Mouse (Mus musculus) intestine, embryonic 15.5 days (tissue): ENCODE measurements around the gene Myh10. TPM values are rescaled to one million over a fixed set of nuclear protein-coding genes. Genes with fewer than 3 reads are reported as not detected.
"Not testable (repeated sequence)": the region's sequence is repeated elsewhere in the genome, so short reads cannot be mapped to it uniquely, and the experiment has no call there.

Experiments used
- ATAC-seq: fragments of 200-750 bp; cut with Nextera tagmentation; 2 replicates; pipeline ENCODE4 v1.8.0; 2017; ENCODE audit warnings: moderate TSS enrichment, moderate library complexity
- H3K27ac ChIP-seq: fragments of 300-500 bp; sonication (generic); 2 replicates; pipeline ENCODE4 v1.5.1; 2015; ENCODE audit warnings: mild to moderate bottlenecking, inconsistent platforms
- H3K27me3 ChIP-seq: fragments of 300-500 bp; sonication (generic); replicated peaks from 2 replicates; pipeline ENCODE4 v1.6.1; 2015; ENCODE audit warnings: inconsistent platforms
- H3K36me3 ChIP-seq: fragments of 300-500 bp; sonication (generic); 2 replicates; pipeline ENCODE4 v1.6.1; 2015; ENCODE audit warnings: inconsistent platforms
- H3K4me1 ChIP-seq: fragments of 300-500 bp; sonication (generic); replicated peaks from 2 replicates; pipeline ENCODE4 v1.6.1; 2015; ENCODE audit warnings: inconsistent platforms
- H3K4me2 ChIP-seq: fragments of 300-500 bp; sonication (generic); replicated peaks from 2 replicates; pipeline ENCODE4 v1.6.1; 2015; ENCODE audit warnings: mild to moderate bottlenecking, inconsistent platforms
- H3K4me3 ChIP-seq: fragments of 300-500 bp; sonication (generic); replicated peaks from 2 replicates; pipeline ENCODE4 v1.5.1; 2015; ENCODE audit warnings: inconsistent platforms
- H3K9ac ChIP-seq: fragments of 300-500 bp; sonication (generic); 2 replicates; pipeline ENCODE4 v1.6.1; 2015; ENCODE audit warnings: inconsistent platforms
- H3K9me3 ChIP-seq: fragments of 300-500 bp; sonication (generic); 2 replicates; pipeline ENCODE4 v1.6.1; 2016; ENCODE audit warnings: inconsistent platforms
- WGBS: fragments of 180-500 bp; shearing (Covaris S2); methylation state at CpG from one replicate; pipeline ENCODE4 v1.1.7; 2015; 5-methylcytosine and 5-hydroxymethylcytosine counted together
- polyA plus RNA-seq: library from polyadenylated mRNA; unstranded; fragments of >200 nt; fragmentation: Nextera tagmentation; extraction: Ambion mirVana; gene quantifications from 2 replicates; pipeline ENCODE4 v1.2.1, GENCODE M21; 2015

The Myh10 gene
- polyA plus RNA-seq, 1 experiment from 2014 or later: 70.4 TPM

- WGBS: 65% methylated on average over 5 of the region's 5 CpGs
- H3K9ac ChIP-seq: no peak overlapping the region
- no peak overlapping the region for H3K4me3 ChIP-seq
- 0 out of 2 replicates have a peak, but pooled peaks cover 6% of the 10 kb centered on the region for H3K36me3 ChIP-seq
- H3K27me3 ChIP-seq: no peaks in the 10 kb centered on the region
- no peaks in the 10 kb centered on the region for H3K4me1 ChIP-seq
- no peak overlapping the region for H3K27ac ChIP-seq
- H3K9me3 ChIP-seq: no peaks in the 10 kb centered on the region
- H3K4me2 ChIP-seq: no peak overlapping the region
- ATAC-seq: no peak
Measured at GRCm38 (mm10) chr11:68730792-68731191, 39.4 kb downstream of the Myh10 start.

DNA sequence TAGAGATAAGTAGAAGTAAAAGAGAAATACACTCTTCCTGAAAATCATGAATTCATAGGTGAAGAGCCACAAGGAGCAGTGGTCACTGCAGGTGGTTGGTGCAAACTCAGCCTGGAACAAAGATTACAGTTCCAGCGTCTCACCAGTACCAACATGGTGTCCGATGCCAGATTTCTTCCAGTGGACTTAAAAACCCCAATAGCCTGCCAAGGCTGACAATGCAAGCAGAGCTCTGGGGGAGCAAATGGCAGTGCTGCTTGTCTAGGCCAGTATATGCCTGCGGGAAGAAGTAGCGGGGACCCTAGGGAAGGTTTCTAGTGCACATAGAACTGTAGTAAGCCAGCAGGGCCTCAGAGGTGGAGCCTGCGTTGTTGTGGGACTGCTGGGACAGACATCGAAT is 40.7 kb downstream of the Myh10 start:
- Histone ChIP-seq H3K36me3 (0 out of 2 replicates have a peak, but pooled peaks cover 6% of the 10 kb centered on the region), H3K4me3 (no peak overlapping the region)
- 92% methylated on average over 6 of the region's 6 CpGs for WGBS

GRCm38 (mm10) chr11:68733401-68733800 is 42.0 kb downstream of the Myh10 start:
- not testable (repeated sequence) for H3K9me3 ChIP-seq, H3K27ac ChIP-seq, H3K9ac ChIP-seq, H3K4me3 ChIP-seq, H3K4me1 ChIP-seq, H3K27me3 ChIP-seq, ATAC-seq, H3K4me2 ChIP-seq, H3K36me3 ChIP-seq
- WGBS: 92% methylated on average over 3 of the region's 3 CpGs

More for the DNA sequence above, 40.7 kb downstream of the Myh10 start:
- H3K4me2 ChIP-seq: no peak overlapping the region
- no peaks in the 10 kb centered on the region for H3K4me1 ChIP-seq
- H3K9ac ChIP-seq: no peak overlapping the region
- H3K9me3 ChIP-seq: no peaks in the 10 kb centered on the region
- ATAC-seq: no peak
- H3K27me3 ChIP-seq: no peaks in the 10 kb centered on the region
- no peak overlapping the region for H3K27ac ChIP-seq

DNA sequence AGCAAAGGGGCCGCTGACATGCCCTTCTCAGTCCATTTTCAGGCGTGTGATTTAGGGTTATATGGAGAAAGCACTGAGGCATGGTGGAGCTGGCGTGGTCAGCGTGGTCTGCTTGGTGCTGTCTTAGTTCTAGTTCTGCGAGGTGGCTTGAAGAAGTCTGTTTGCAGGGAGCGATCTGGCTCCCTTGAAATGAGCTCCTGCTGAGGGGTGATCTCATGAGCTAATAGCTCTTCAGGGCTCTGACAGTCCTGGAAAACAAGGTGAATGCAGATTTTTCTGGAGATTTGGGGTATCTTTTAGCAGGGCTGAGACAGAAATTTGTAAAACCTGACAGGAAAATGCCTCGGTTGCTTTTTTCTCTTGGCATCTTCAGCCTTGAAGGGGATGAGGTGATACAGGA is 48.1 kb downstream of the Myh10 start:
- H3K27ac ChIP-seq: no peak overlapping the region
- no peaks in the 10 kb centered on the region for H3K27me3 ChIP-seq
- 88% methylated on average over 7 of the region's 7 CpGs for WGBS
- H3K9me3 ChIP-seq: no peaks in the 10 kb centered on the region
- no peak overlapping the region for H3K4me3 ChIP-seq
- no peak overlapping the region for H3K9ac ChIP-seq
- no peak for ATAC-seq
- no peak overlapping the region for H3K4me2 ChIP-seq
- H3K4me1 ChIP-seq: no peaks in the 10 kb centered on the region
- H3K36me3 ChIP-seq: 0 out of 2 replicates have a peak, but pooled peaks cover 6% of the 10 kb centered on the region

DNA sequence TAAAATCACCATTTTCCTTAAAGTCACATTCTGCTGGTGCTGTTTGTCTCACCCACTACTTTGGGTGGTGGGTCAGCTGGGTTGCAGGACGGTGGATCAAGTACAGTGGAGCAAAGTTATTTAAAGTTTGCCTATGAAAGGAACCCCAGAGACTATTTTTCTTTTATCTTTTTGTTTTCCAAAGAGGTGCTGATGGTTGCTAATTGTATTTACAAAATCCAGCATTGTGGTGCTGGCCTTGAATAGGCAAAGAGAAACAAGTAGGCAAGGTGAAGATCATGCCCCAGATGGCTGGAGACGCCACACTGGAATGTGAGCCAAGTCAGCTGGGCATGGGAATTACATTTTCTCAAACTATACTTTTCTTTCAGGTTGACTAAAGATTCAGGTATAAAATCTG is 51.3 kb downstream of the Myh10 start:
- no peaks in the 10 kb centered on the region for H3K9me3 ChIP-seq
- 84% methylated on average over 2 of the region's 2 CpGs for WGBS
- H3K4me1 ChIP-seq: no peaks in the 10 kb centered on the region
- H3K9ac ChIP-seq: no peak overlapping the region
- no peak overlapping the region for H3K4me3 ChIP-seq
- 0 out of 2 replicates have a peak, but pooled peaks cover 3% of the 10 kb centered on the region for H3K36me3 ChIP-seq
- no peak for ATAC-seq
- no peak overlapping the region for H3K27ac ChIP-seq
- no peak overlapping the region for H3K4me2 ChIP-seq
- no peaks in the 10 kb centered on the region for H3K27me3 ChIP-seq

GRCm38 (mm10) chr11:68744150-68744549 is 52.8 kb downstream of the Myh10 start:
- no peaks in the 10 kb centered on the region for H3K4me1 ChIP-seq
- no peak overlapping the region for H3K9ac ChIP-seq
- 0 out of 2 replicates have a peak, but pooled peaks cover 3% of the 10 kb centered on the region for H3K36me3 ChIP-seq
- ATAC-seq: no peak
- H3K27ac ChIP-seq: no peak overlapping the region
- no peak overlapping the region for H3K4me3 ChIP-seq
- no peaks in the 10 kb centered on the region for H3K27me3 ChIP-seq
- WGBS: 75% methylated on average over 3 of the region's 3 CpGs
- no peak overlapping the region for H3K4me2 ChIP-seq
- H3K9me3 ChIP-seq: no peaks in the 10 kb centered on the region

DNA sequence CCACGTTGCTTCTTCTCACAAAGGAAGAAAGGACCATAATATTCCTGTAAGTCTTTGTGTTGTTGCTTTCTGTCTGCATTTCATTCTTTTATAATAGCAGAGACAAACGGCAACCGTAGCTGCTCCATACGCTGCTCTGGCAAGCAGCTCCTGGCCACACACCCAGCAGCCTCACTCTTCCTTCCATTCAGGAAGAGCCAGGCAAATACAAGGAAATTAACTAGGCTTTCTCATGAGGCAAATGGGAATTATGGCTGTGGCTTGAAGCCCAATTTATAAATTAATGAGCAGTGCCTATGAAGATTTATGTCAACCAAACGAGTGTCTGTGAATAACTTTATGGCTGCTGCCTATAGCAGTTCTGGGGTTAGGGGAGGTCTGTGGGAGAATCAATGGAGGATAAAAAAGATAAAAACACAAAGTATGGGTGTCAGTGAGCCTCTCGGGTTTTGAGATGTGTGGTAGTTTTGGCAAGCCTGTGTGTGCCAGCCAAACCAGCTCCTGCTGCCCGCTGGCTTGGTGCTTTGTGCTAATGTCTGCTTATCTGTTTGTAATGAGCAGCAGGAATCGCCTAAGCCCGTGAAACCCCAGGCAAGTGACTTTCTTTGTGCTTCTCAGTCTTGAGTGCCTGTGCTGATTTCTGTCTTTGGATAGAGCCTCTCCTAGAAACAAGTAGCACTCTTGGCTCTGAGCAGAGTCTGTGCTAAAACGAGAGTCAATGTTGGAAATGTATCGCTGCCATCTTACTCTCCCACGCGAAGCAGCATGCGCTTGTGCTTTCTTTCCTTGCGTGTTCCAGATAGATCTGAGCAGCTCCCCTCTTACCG is 54.2 kb downstream of the Myh10 start:
- Histone ChIP-seq H3K27me3 (no peaks in the 10 kb centered on the region), H3K4me2 (no peak overlapping the region), H3K4me3 (no peak overlapping the region), H3K9me3 (no peaks in the 10 kb centered on the region), H3K27ac (no peak overlapping the region), H3K9ac (no peak overlapping the region), H3K4me1 (no peaks in the 10 kb centered on the region), H3K36me3 (0 out of 2 replicates have a peak, but pooled peaks cover 3% of the 10 kb centered on the region)
- WGBS: 81% methylated on average over 16 of the region's 16 CpGs
- ATAC-seq: no peak

DNA sequence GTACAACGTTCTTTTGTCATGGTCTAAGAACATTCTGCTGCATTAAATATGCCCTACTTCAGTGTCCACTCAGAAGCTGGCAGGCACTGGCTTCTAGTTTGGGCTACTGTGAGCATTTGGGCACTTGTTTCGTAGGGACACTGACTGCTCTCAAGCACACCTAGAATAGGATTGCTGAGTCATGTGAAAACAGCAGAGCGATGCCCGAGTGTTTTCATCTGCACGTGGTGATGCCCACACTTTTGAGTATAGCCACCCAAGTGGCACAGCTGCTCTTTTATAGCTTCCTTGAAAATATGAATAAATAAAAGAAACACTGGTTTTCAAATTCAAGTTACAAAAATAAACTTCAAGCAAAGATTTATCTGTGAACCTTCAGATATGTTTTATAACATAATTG is 56.8 kb downstream of the Myh10 start:
- no peak overlapping the region for H3K4me2 ChIP-seq
- no peak overlapping the region for H3K4me3 ChIP-seq
- H3K9ac ChIP-seq: no peak overlapping the region
- no peak overlapping the region for H3K27ac ChIP-seq
- no peaks in the 10 kb centered on the region for H3K27me3 ChIP-seq
- H3K4me1 ChIP-seq: no peaks in the 10 kb centered on the region
- ATAC-seq: no peak
- 82% methylated on average over 5 of the region's 5 CpGs for WGBS
- H3K36me3 ChIP-seq: 0 out of 2 replicates have a peak, but pooled peaks cover 3% of the 10 kb centered on the region
- H3K9me3 ChIP-seq: no peaks in the 10 kb centered on the region

DNA sequence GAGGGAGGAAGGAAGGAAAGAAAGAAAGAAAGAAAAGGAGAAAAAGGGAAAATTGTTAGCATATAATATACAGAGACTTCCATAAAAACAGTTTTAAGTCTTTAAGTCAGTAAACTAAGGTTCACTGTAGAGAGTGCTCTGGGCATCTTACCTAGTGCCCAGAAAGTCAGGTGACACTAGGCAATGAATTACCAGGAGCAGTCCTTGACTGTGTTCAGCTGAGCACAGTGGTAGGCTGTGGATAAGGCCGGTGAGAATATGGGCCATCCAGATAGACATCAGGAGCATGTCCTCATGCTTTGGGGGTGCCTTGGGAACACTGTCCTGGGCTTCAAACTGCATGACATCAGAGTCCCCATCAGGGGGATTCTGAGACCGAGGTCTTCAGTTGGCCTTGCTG is 58.8 kb downstream of the Myh10 start:
- Histone ChIP-seq H3K9me3 (no peaks in the 10 kb centered on the region), H3K27ac (no peak overlapping the region), H3K4me2 (no peak overlapping the region), H3K4me1 (no peaks in the 10 kb centered on the region), H3K36me3 (0 out of 2 replicates have a peak, but pooled peaks cover 3% of the 10 kb centered on the region), H3K27me3 (no peaks in the 10 kb centered on the region), H3K4me3 (no peak overlapping the region), H3K9ac (no peak overlapping the region)
- WGBS: 88% methylated on average over 2 of the region's 2 CpGs
- ATAC-seq: no peak

DNA sequence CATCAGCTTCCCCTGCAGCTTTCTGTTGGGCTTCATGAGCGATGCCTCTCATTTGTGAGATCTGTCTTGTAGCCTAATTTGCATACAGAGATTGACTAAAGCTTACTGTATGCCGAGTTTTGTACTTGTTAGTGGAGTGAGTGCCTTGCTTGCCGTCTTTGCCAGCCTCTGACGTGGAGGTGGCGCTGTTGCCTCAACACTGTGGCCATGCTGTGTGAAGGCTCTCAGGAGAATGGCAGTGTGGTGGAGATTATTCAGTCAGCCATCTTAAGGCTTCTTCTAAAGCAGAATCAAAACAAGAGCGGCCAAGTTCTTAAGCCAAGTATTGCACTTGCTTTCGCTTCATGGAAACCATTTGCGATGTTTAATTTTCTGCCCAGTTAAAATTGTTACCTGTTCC is 59.6 kb downstream of the Myh10 start:
- no peak overlapping the region for H3K9ac ChIP-seq
- no peak for ATAC-seq
- no peak overlapping the region for H3K27ac ChIP-seq
- no peak overlapping the region for H3K4me3 ChIP-seq
- 0 out of 2 replicates have a peak, but pooled peaks cover 3% of the 10 kb centered on the region for H3K36me3 ChIP-seq
- no peaks in the 10 kb centered on the region for H3K4me1 ChIP-seq
- H3K4me2 ChIP-seq: no peak overlapping the region
- no peaks in the 10 kb centered on the region for H3K27me3 ChIP-seq
- 84% methylated on average over 8 of the region's 8 CpGs for WGBS
- H3K9me3 ChIP-seq: no peaks in the 10 kb centered on the region

GRCm38 (mm10) chr11:68754283-68754682 is 62.9 kb downstream of the Myh10 start:
- Histone ChIP-seq H3K27me3 (no peaks in the 10 kb centered on the region), H3K9ac (no peak overlapping the region), H3K4me2 (no peak overlapping the region), H3K27ac (no peak overlapping the region), H3K4me1 (no peaks in the 10 kb centered on the region), H3K36me3 (no peaks in the 10 kb centered on the region), H3K4me3 (no peak overlapping the region), H3K9me3 (no peaks in the 10 kb centered on the region)
- 62% methylated on average over 7 of the region's 7 CpGs for WGBS
- no peak for ATAC-seq

DNA sequence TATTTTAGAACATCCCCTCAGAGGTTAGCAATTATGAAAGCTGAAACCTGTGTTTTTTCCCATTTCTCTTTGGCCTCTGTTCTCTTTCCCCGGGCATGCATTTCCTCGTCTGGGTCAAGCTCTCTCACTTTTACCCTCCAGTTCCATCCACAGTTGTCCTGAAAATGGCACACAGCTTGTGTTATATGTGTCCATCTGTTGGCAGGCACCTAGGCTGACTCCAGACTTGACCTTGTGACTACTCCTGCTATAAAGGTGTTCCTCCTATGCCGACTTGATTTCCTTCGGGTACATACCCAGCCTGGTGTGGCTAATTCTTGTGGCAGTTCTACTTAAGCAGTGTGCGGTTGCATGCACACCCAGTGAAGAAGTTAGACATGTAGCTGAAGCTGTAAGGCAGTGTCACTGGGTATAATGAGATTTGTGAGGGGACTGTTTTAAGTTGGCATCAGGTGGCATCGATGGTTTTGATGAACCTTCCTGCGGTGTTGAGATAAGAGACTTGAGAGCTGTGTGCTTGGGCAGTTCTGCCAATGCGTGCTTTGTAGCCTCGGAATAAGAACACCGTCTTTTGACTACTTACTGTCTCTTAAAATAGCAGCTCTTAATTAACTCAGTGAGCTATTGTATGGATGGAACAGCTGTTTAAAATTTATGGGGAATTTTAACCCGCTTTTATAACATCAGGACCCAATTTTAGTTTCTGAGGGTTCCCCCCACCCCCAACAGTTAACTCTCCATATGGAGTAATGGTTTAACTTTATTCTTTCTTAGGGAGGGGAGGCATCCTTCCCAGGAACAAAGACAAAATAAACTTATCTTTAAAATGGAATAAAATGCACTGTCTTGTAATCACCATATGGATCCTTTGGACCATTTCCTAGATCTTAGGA is 65.3 kb downstream of the Myh10 start:
- ATAC-seq: no peak
- Histone ChIP-seq H3K4me3 (no peak overlapping the region), H3K9me3 (no peaks in the 10 kb centered on the region), H3K4me2 (no peak overlapping the region), H3K9ac (no peak overlapping the region), H3K27ac (no peak overlapping the region), H3K27me3 (no peaks in the 10 kb centered on the region), H3K36me3 (0 out of 2 replicates have a peak, but pooled peaks cover 10% of the 10 kb centered on the region), H3K4me1 (no peaks in the 10 kb centered on the region)
- WGBS: 91% methylated on average over 11 of the region's 11 CpGs
